Mouse (Mus musculus): Measurements from ENCODE around the gene Lrrc45. TPM values are rescaled to one million over a fixed set of nuclear protein-coding genes. Genes with fewer than 3 reads are reported as not detected.

Lrrc45 gene
- polyA plus RNA-seq, 1 experiment from 2014 or later, result 77.5 TPM

DNA sequence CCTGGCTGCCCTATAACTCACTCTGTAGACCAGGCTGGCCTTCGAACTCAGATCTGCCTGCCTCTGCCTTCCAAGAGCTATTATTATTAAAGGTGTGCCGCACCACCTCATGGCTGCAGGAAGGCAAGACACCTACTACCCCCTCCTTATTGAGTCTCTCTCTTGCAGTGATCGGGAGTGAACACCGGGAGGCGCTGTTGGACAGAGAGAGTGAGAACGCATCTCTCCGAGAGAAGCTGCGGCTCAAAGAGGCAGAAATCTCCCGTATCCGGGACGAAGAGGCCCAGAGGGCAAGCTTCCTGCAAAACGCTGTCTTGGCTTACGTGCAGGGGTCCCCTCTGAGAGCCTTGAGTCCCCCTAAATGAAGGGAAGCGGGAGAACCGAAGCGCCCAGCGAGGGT is 6.7 kb downstream of the Lrrc45 start:
- Histone ChIP-seq H3K4me2 (replicated peaks) (peak overlapping the region; percentile 93), H3K27ac (no peak overlapping the region), H3K27me3 (peaks cover 9% of the 10 kb centered on the region; the same call in 1 of the 2 replicates), H3K9me3 (no peaks in the 10 kb centered on the region), H3K4me3 (peak overlapping the region; percentile 67), H3K9ac (peak overlapping the region; percentile 86), H3K4me1 (peaks cover 11% of the 10 kb centered on the region), H3K36me3 (peaks cover 45% of the 10 kb centered on the region)
- 9% methylated on average over 17 of the region's 17 CpGs for WGBS
- ATAC-seq (ENCODE audit: insufficient number of reproducible peaks, insufficient read depth, low FRiP score, low TSS enrichment), result no peak

DNA sequence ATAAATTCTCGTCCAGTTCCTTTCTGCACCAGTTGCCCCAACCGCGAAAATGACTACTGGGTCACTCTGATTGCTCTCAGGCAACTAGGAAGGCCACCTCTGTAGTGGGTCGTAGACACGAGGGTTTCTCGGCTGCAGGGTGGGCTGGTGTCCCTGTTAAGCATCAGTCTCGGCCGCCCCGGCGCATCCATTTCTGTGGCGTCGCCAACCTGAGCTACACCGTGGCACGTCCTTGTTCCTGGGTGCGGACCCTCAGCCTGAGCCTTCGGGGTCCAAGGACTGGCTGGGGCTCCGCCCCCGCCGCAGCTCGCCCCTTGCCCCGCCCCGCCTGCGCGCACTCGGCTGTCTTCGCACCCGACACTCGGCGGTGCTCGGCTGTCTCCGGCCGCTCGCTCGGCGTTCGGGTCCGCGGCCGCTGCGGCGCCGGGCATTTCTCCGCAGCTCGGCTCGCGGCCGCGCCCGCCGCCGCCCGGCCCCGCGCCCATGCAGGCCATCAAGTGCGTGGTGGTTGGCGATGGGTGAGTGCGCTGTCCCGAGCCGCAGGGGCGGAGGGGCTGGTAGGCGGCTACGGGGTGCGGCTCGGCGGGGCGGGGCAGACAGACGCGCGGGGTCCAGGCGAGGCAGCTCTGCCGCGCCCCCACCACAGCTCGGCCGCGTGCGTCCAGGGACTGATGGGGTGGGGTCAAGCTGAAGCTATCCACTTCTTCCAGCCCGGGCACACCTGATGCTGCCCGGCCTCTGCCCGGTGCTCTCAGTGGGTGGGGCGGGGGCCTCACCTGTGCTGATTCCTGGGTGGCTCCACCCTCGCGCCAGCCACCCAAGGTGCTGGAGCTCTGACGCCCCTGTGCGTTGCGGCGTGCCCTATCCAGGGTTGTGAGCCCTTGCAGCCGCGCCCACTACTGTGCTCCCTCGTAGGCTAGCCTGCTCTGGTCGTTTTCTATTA is 7.7 kb downstream of the Lrrc45 start, which contains the start of gene Rac3:
Rac3 (plus strand) TSS at position 347 of the 943 bp plus-strand sequence.
- Histone ChIP-seq H3K4me2 (replicated peaks) (peak within 1 kb of the TSS; percentile 93), H3K27me3 (peaks cover 14% of the 10 kb centered on the region; the same call in 1 of the 2 replicates), H3K9me3 (no peaks in the 10 kb centered on the region), H3K4me3 (peak within 1 kb of the TSS; percentile 67), H3K4me1 (peaks cover 13% of the 10 kb centered on the region), H3K36me3 (peaks cover 38% of the 10 kb centered on the region), H3K27ac (no peak within 1 kb of the TSS), H3K9ac (peak within 1 kb of the TSS; percentile 86)
- 1% methylated on average over 89 of the region's 90 CpGs for WGBS
- peak; percentile 76 for ATAC-seq (ENCODE audit: insufficient number of reproducible peaks, insufficient read depth, low FRiP score, low TSS enrichment)

DNA sequence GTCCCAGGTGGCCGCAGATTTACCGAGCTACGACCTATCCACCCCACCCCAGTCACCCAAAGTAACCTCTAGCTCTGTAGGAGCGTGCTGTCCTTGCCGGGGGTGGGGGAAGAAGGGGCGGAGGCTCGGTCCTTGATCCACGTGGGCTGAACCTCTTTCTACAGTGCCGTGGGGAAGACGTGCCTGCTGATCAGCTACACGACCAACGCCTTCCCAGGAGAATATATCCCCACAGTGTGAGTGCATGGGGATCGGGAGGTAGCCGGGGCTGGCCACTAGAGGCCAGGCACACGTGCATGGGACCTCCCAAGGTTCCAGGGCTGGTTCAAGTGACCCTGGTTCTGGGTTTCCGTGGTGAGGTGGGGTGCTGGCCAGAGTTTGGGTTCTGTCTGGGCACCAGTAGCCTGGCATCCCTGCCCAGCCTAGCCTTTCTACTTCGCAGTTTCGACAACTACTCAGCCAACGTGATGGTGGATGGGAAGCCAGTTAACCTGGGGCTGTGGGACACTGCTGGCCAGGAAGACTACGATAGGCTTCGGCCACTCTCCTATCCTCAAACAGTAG is 8.4 kb downstream of the Lrrc45 start:
- WGBS, result 18% methylated on average over 21 of the region's 21 CpGs
- no peak for ATAC-seq (ENCODE audit: insufficient number of reproducible peaks, insufficient read depth, low FRiP score, low TSS enrichment)
- H3K27me3 ChIP-seq, result peaks cover 14% of the 10 kb centered on the region; the same call in 1 of the 2 replicates
- H3K9me3 ChIP-seq, result no peaks in the 10 kb centered on the region
- H3K4me2 ChIP-seq (replicated peaks), result peak overlapping the region; percentile 93
- peak overlapping the region; percentile 86 for H3K9ac ChIP-seq
- H3K4me1 ChIP-seq, result peaks cover 17% of the 10 kb centered on the region
- H3K27ac ChIP-seq, result no peak overlapping the region
- H3K4me3 ChIP-seq, result peak overlapping the region; percentile 67
- H3K36me3 ChIP-seq, result peaks cover 33% of the 10 kb centered on the region

DNA sequence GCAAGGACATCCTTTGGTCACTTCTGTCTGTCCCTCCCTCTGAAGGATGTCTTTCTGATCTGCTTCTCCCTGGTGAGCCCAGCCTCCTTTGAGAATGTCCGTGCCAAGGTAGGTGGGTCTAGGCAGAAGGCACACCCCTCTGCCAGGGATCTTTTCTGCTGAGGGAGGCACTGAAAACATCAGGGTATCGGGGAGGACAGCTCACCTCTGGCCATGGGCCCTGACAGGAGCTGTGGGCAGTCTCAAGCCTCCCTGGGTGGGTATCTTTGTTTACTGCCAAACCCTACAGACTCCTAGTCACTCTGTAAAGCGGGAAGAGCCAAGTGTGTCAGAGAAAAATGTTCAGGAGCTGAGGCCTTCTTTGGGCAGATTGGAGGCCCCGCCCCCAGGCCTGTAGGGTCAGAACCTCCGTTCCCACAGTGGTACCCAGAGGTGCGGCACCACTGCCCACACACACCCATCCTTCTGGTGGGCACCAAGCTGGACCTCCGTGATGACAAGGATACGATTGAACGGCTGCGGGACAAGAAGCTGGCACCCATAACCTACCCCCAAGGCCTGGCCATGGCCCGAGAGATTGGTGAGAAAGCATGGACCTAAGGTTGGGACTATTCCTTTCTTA is 9.1 kb downstream of the Lrrc45 start:
- ATAC-seq (ENCODE audit: insufficient number of reproducible peaks, insufficient read depth, low FRiP score, low TSS enrichment), result no peak
- H3K36me3 ChIP-seq, result peaks cover 26% of the 10 kb centered on the region
- no peaks in the 10 kb centered on the region for H3K9me3 ChIP-seq
- WGBS, result 87% methylated on average over 11 of the region's 11 CpGs
- no peak overlapping the region for H3K27ac ChIP-seq
- H3K4me3 ChIP-seq, result no peak overlapping the region
- no peak overlapping the region for H3K4me2 ChIP-seq (replicated peaks)
- peaks cover 17% of the 10 kb centered on the region for H3K4me1 ChIP-seq
- peaks cover 14% of the 10 kb centered on the region; the same call in 1 of the 2 replicates for H3K27me3 ChIP-seq
- no peak overlapping the region for H3K9ac ChIP-seq

DNA sequence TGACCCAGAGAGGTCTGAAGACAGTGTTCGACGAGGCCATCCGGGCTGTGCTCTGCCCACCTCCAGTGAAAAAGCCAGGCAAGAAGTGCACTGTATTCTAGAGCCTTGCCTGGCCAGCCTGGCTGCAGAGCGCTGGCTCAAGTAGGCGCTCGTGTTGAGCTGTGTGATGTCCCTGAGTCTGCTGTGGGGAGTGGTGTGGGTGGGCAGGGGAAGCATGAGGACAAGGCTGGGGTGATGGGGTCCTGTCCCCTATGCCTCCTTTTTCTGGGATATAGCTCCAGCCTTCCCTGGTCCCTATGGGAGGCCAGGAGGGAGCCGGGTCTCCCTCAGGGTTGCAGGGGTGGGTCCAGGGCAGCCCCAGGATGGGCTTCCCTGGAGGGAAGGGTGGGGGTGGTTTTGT is 9.8 kb downstream of the Lrrc45 start:
- WGBS, result 86% methylated on average over 7 of the region's 7 CpGs

DNA sequence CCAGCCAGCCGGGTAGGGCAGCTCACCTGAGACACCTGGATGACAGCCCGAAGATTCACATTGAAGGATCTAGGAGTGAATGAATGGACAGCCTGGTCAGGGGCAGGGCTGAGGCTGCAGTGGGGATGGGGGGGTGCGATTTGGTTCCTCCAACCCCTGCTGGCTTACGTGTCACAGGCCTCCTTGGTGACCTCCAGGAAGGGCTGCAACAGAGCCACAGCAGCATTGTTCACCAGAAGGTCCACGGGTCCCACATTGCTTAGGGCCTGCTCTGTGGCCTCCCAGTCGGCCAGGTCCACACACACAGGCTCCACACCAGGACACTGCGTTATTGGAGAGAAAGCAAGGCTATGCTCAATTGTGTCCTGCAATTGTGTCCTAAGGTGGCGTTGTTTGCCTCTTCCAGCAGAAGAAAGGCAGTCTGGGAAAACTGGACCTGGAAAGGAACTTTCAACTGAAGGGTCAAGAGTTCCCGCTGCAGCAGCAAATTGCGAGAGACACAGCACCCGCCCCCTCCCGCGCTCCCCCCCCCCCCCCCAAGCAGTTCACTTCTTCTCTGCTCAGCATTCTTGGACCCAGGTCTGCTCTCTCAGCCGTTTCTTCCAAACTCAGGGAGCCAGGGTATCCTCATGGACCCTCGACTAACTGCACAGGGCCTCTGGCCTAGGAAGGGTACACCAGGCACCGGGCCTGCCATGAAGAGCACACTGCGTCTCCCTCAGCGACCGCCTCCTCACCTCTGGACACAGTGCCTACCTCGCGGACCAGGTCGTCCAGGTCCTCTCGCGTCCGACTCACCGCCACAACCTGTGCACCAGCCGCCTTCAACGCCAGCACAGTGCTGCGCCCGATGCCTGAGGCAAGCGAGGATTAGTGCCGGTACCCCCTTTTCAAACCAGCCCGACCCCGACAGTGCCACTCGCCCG is 12.8 kb downstream of the Lrrc45 start:
- H3K4me2 ChIP-seq (replicated peaks), result peak overlapping the region; percentile 81
- WGBS, result 20% methylated on average over 34 of the region's 36 CpGs
- peak overlapping the region; percentile 56 for H3K4me3 ChIP-seq
- peaks cover 21% of the 10 kb centered on the region; the same call in 1 of the 2 replicates for H3K4me1 ChIP-seq
- peaks cover 14% of the 10 kb centered on the region; the same call in 1 of the 2 replicates for H3K27me3 ChIP-seq
- H3K9me3 ChIP-seq, result no peaks in the 10 kb centered on the region
- 0 out of 2 replicates have a peak, but pooled peaks cover 6% of the 10 kb centered on the region for H3K36me3 ChIP-seq
- H3K27ac ChIP-seq, result no peak overlapping the region
- 0 out of 2 replicates have a peak, but pooled peaks have one; percentile 2 for ATAC-seq (ENCODE audit: insufficient number of reproducible peaks, insufficient read depth, low FRiP score, low TSS enrichment)
- peak overlapping the region; percentile 46 for H3K9ac ChIP-seq

More for the DNA sequence above, 9.8 kb downstream of the Lrrc45 start:
- peaks cover 17% of the 10 kb centered on the region for H3K4me1 ChIP-seq
- no peak overlapping the region for H3K4me2 ChIP-seq (replicated peaks)
- H3K27ac ChIP-seq, result no peak overlapping the region
- no peak overlapping the region for H3K4me3 ChIP-seq
- ATAC-seq (ENCODE audit: insufficient number of reproducible peaks, insufficient read depth, low FRiP score, low TSS enrichment), result no peak
- peaks cover 19% of the 10 kb centered on the region for H3K36me3 ChIP-seq
- peak overlapping the region; percentile 29; the same call in 1 of the 2 replicates for H3K9ac ChIP-seq
- peaks cover 14% of the 10 kb centered on the region; the same call in 1 of the 2 replicates for H3K27me3 ChIP-seq
- no peaks in the 10 kb centered on the region for H3K9me3 ChIP-seq

DNA sequence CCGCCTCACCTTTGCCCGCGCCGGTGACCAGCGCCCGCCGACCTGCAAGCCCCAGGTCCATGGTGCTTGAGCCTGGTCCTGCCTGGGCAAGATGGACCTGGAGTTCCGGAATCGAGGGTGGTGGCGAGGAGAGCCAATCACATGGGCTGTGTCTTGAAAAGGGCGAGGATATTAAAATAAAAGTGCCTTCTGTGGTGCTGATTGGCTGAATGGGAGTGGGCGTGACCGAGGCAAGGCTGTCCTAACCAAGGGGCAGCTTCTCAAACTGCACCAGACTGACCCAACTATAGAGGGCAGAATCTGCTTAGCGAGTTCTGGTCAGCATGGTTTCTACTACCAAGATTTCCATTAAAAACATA is 13.4 kb downstream of the Lrrc45 start, which contains the start of gene Dcxr:
Dcxr (minus strand) TSS at position 113 of the 359 bp plus-strand sequence.
- Histone ChIP-seq H3K36me3 (0 out of 2 replicates have a peak, but pooled peaks cover 6% of the 10 kb centered on the region), H3K4me1 (peaks cover 23% of the 10 kb centered on the region; the same call in 1 of the 2 replicates), H3K4me2 (replicated peaks) (peak within 1 kb of the TSS; percentile 81), H3K27ac (no peak within 1 kb of the TSS), H3K4me3 (peak within 1 kb of the TSS; percentile 56), H3K9ac (peak within 1 kb of the TSS; percentile 46), H3K27me3 (peaks cover 8% of the 10 kb centered on the region; the same call in 1 of the 2 replicates), H3K9me3 (no peaks in the 10 kb centered on the region)
- 1% methylated on average over 14 of the region's 14 CpGs for WGBS
- ATAC-seq (ENCODE audit: insufficient number of reproducible peaks, insufficient read depth, low FRiP score, low TSS enrichment), result peak; percentile 79

- Histone ChIP-seq H3K4me3 (no peak overlapping the region), H3K27me3 (peaks cover 5% of the 10 kb centered on the region; the same call in 1 of the 2 replicates), H3K9me3 (no peaks in the 10 kb centered on the region), H3K9ac (no peak overlapping the region), H3K36me3 (0 out of 2 replicates have a peak, but pooled peaks cover 6% of the 10 kb centered on the region), H3K27ac (no peak overlapping the region), H3K4me2 (replicated peaks) (0 out of 2 replicates have a peak overlapping the region, but pooled peaks have one; percentile 81), H3K4me1 (peaks cover 25% of the 10 kb centered on the region; the same call in 1 of the 2 replicates)
- ATAC-seq (ENCODE audit: insufficient number of reproducible peaks, insufficient read depth, low FRiP score, low TSS enrichment), result no peak
- 56% methylated on average over 12 of the region's 12 CpGs for WGBS
These were observed 13.8 kb downstream of the Lrrc45 start for GRCm38 (mm10) chr11:120727564-120727963.

DNA sequence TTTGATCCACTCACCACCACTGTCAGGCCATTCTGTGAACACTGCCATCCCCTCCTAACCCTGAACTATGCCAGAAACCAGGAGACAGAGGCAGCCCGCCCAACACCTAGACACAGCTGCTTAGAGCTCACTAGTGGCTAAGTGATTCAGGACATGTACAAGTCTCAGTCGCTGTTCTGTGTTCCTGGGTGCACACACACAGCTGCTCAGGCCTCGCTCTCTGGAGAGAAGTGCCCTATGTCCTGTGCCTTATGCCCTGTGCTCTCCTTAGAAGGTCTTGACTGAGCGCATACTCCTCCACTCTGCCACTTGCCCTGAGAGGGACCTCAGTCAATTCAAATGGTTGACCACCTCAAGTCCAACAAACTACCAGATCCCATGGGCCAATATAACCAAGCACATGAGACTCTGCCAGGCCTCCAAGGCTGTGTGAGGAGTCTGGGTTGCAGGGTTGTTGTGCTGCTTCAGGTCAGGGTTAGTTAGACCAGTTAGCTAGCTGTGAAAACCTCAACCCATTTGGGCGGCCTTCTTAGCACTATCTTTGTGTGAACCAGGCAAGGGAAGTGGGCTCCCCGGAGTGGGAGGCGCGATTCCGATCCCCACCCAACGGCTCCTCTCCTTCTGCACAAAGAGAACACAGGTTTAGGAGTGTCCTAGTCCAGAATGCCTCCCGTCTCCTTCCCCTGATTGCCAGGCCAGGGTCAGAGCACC is 15.0 kb downstream of the Lrrc45 start:
- Histone ChIP-seq H3K36me3 (0 out of 2 replicates have a peak, but pooled peaks cover 1% of the 10 kb centered on the region), H3K4me1 (peaks cover 27% of the 10 kb centered on the region; the same call in 1 of the 2 replicates), H3K27ac (no peak overlapping the region), H3K4me3 (no peak overlapping the region), H3K27me3 (peaks cover 5% of the 10 kb centered on the region; the same call in 1 of the 2 replicates), H3K9me3 (no peaks in the 10 kb centered on the region), H3K4me2 (replicated peaks) (no peak overlapping the region), H3K9ac (no peak overlapping the region)
- ATAC-seq (ENCODE audit: insufficient number of reproducible peaks, insufficient read depth, low FRiP score, low TSS enrichment), result no peak
- 77% methylated on average over 11 of the region's 11 CpGs for WGBS

All from embryonic facial prominence, embryonic 12.5 days (tissue).